Mouse (Mus musculus) thymus, postnatal 25 days (tissue): Measurements from ENCODE around the gene Islr.

Experiments
- DNase-seq: peaks from one replicate; pipeline ENCODE4 v3.0.0; 2022

Gene Islr

GRCm38 (mm10) chr9:58196141-58196540 is 8.0 kb downstream of the Islr start:
- DNase-seq = no peak

- DNase-seq = no peak
Measured at GRCm38 (mm10) chr9:58195671-58196070, 8.4 kb downstream of the Islr start.

GRCm38 (mm10) chr9:58194222-58194621 is 9.9 kb downstream of the Islr start:
- DNase-seq = no peak

GRCm38 (mm10) chr9:58184456-58184855 is 19.6 kb downstream of the Islr start:
- DNase-seq = peak; percentile 13

- no peak for DNase-seq
Measured at GRCm38 (mm10) chr9:58179390-58179789, 24.7 kb downstream of the Islr start.

GRCm38 (mm10) chr9:58177165-58177564 is 26.9 kb downstream of the Islr start:
- no peak for DNase-seq

GRCm38 (mm10) chr9:58175745-58176487 is 28.2 kb downstream of the Islr start:
- DNase-seq = no peak

GRCm38 (mm10) chr9:58174818-58175251 is 29.3 kb downstream of the Islr start:
- DNase-seq = no peak

- DNase-seq = no peak
Measured at GRCm38 (mm10) chr9:58172863-58173262, 31.2 kb downstream of the Islr start.

GRCm38 (mm10) chr9:58169426-58169825 is 34.7 kb downstream of the Islr start:
- DNase-seq = no peak

- no peak for DNase-seq
Measured at GRCm38 (mm10) chr9:58168880-58169279, 35.2 kb downstream of the Islr start.

- no peak for DNase-seq
Measured at GRCm38 (mm10) chr9:58165779-58166178, 38.3 kb downstream of the Islr start.

- DNase-seq = no peak
Measured at GRCm38 (mm10) chr9:58163146-58163545, 41.0 kb downstream of the Islr start.

GRCm38 (mm10) chr9:58162173-58162572 is 41.9 kb downstream of the Islr start:
- no peak for DNase-seq

- DNase-seq = no peak
Measured at GRCm38 (mm10) chr9:58160315-58160714, 43.8 kb downstream of the Islr start.

GRCm38 (mm10) chr9:58159855-58160254 is 44.3 kb downstream of the Islr start:
- DNase-seq = no peak

GRCm38 (mm10) chr9:58158541-58159311 is 45.4 kb downstream of the Islr start:
- peak; percentile 14 for DNase-seq

GRCm38 (mm10) chr9:58157838-58158237 is 46.3 kb downstream of the Islr start:
- no peak for DNase-seq

GRCm38 (mm10) chr9:58156819-58157560 is 47.1 kb downstream of the Islr start:
- DNase-seq = no peak

GRCm38 (mm10) chr9:58155366-58155765 is 48.7 kb downstream of the Islr start:
- no peak for DNase-seq

- DNase-seq = no peak
Measured at GRCm38 (mm10) chr9:58153095-58153494, 51.0 kb downstream of the Islr start.

- DNase-seq = peak; percentile 31
Measured at GRCm38 (mm10) chr9:58150733-58151361, 53.3 kb downstream of the Islr start.

GRCm38 (mm10) chr9:58148806-58149205 is 55.3 kb downstream of the Islr start:
- no peak for DNase-seq
